Mouse (Mus musculus): ENCODE results near the gene Ap1g1.

DNA sequence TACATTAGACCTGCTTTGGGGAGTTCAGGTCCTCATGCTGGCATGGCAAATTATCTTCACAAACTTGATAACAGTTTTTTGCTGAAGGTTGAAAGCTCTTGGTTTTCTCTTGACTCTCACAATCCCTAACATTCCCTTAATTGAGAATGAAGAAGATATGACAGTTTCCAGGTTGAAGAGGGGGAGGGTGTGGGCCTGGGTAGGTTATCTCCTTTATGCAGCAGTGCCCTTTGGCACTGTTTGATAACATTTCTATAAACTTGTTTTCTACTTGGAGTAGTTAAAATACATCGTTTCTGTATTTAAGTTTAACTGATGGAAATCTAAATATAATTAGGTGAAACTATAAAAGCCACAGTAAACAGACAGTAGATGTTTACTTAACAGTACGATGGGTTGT, 86.4 kb downstream of the Ap1g1 start:
- TF ChIP-seq CTCF (IDR thresholded peaks at IDR 0.05; ENCODE audit: extremely low read depth, insufficient read depth, low read length) (no peak), POLR2A (IDR thresholded peaks at IDR 0.05; ENCODE audit: extremely low read depth, insufficient read depth, low read length) (no peak)
